Mouse (Mus musculus) MEL (cell line): ENCODE data around the gene Ferd3l.

Source experiments
- CHD2 ChIP-seq: IDR thresholded peaks from 2 replicates; pipeline ENCODE4 v1.6.1; 2011; ENCODE audit warnings: low read length, improper control_type of control experiment
- POLR2A ChIP-seq, 2 experiments: IDR thresholded peaks; 2 replicates each; pipeline ENCODE4 v1.6.1; 2011 to 2012; ENCODE audit warnings: low read length in 2 of 2, mild to moderate bottlenecking in 2 of 2, control low read depth in 1 of 2, improper control_type of control experiment in 1 of 2, low read depth in 1 of 2, moderate library complexity in 1 of 2; ENCODE audit not compliant: control insufficient read depth in 1 of 2, insufficient read depth in 1 of 2, poor library complexity in 1 of 2
- RAD21 ChIP-seq: IDR thresholded peaks from 2 replicates; pipeline ENCODE4 v1.6.1; 2011; ENCODE audit warnings: mild to moderate bottlenecking, low read depth, low read length, improper control_type of control experiment

- no peak for TF ChIP-seq RAD21
- TF ChIP-seq POLR2A (IDR thresholded peaks at IDR 0.05; ENCODE audit: control insufficient read depth in 1 of 2, insufficient read depth in 1 of 2, low read depth in 1 of 2, low read length in 2 of 2, poor library complexity in 1 of 2) = no peak
- no peak for TF ChIP-seq CHD2
These were observed 32.8 kb downstream of the Ferd3l start for GRCm38 (mm10) chr12:33961013-33961412.
